Mouse (Mus musculus) cortical plate, adult 2 months (tissue): ENCODE measurements around the gene Klhl6. TPM values are rescaled to one million over a fixed set of nuclear protein-coding genes. Genes with fewer than 3 reads are reported as not detected.
A peak's percentile ranks its signal among the peaks of the same experiment; 100 is the strongest.

Source experiments
- H3K27ac ChIP-seq: fragments of 200-500 bp; 2 replicates; pipeline ENCODE4 v1.5.1; 2012; ENCODE audit warnings: low read length, control low read depth, inconsistent platforms; ENCODE audit not compliant: insufficient read depth
- H3K4me1 ChIP-seq: fragments of 200-500 bp; 2 replicates; pipeline ENCODE4 v1.6.1; 2011; ENCODE audit warnings: low read length; ENCODE audit not compliant: control insufficient read depth, insufficient read depth
- H3K4me3 ChIP-seq: fragments of 200-500 bp; 2 replicates; pipeline ENCODE4 v1.5.1; 2011; ENCODE audit warnings: mild to moderate bottlenecking, low read length, control low read depth; ENCODE audit not compliant: insufficient read depth
- CTCF ChIP-seq: fragments of 200-500 bp; IDR thresholded peaks from 2 replicates; pipeline ENCODE4 v1.5.1; 2011; ENCODE audit warnings: mild to moderate bottlenecking, control low read depth, low read length; ENCODE audit not compliant: insufficient read depth; ENCODE audit errors: extremely low read depth
- POLR2A ChIP-seq: fragments of 200-500 bp; IDR thresholded peaks from 2 replicates; pipeline ENCODE4 v1.6.1; 2011; ENCODE audit warnings: mild to moderate bottlenecking, low read length, control low read depth; ENCODE audit not compliant: insufficient read depth; ENCODE audit errors: extremely low read depth
- polyA plus RNA-seq: library from polyadenylated mRNA; depleted of rRNA; stranded (reverse); fragments of >200 nt; gene quantifications from 2 replicates; pipeline ENCODE4 v1.2.3, GENCODE M21; 2012; rRNA removed

The Klhl6 gene
- polyA plus RNA-seq, 1 experiment: 2.7 TPM

GRCm38 (mm10) chr16:19947336-19947735 is 35.5 kb downstream of the Klhl6 start:
- Histone ChIP-seq H3K4me1 (no peaks in the 10 kb centered on the region), H3K27ac (no peak overlapping the region), H3K4me3 (no peak overlapping the region)
- no peak for TF ChIP-seq POLR2A
- no peak for TF ChIP-seq CTCF

- TF ChIP-seq POLR2A: no peak
- TF ChIP-seq CTCF: no peak
- no peak overlapping the region for H3K4me3 ChIP-seq
- no peak overlapping the region for H3K27ac ChIP-seq
- no peaks in the 10 kb centered on the region for H3K4me1 ChIP-seq
These were observed 36.1 kb downstream of the Klhl6 start for GRCm38 (mm10) chr16:19946578-19947298.

DNA sequence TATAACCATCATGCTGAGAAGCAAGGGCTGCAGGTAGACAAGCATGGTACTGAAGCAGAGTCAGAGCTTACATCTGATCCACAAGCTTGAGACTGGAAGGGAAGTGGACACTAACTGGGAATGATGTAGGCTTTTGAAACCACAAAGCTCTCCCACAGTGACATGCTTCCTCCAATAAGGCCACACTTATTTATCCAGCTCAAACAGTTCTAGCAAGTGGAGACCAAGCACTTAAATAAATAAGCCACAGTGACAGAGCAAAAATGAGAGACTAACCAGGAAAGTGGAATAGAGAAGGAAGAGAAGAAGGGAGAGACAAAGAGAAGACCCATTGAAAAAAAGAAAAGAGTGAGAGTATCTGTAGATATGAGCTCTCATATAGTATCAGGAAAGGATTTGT is 62.0 kb downstream of the Klhl6 start:
- Histone ChIP-seq H3K27ac (no peak overlapping the region), H3K4me1 (no peaks in the 10 kb centered on the region)
- TF ChIP-seq CTCF: no peak
- TF ChIP-seq POLR2A: no peak

GRCm38 (mm10) chr16:19918286-19918685 is 64.6 kb downstream of the Klhl6 start:
- no peaks in the 10 kb centered on the region for H3K4me1 ChIP-seq
- no peak for TF ChIP-seq POLR2A
- TF ChIP-seq CTCF: no peak
- H3K27ac ChIP-seq: no peak overlapping the region
- no peak overlapping the region for H3K4me3 ChIP-seq

More for the DNA sequence above, 62.0 kb downstream of the Klhl6 start:
- no peak overlapping the region for H3K4me3 ChIP-seq

GRCm38 (mm10) chr16:19912582-19912981 is 70.3 kb downstream of the Klhl6 start:
- Histone ChIP-seq H3K4me3 (no peak overlapping the region), H3K27ac (no peak overlapping the region), H3K4me1 (no peaks in the 10 kb centered on the region)
- TF ChIP-seq POLR2A (no peak), CTCF (no peak)

GRCm38 (mm10) chr16:19908291-19908690 is 74.5 kb downstream of the Klhl6 start:
- Histone ChIP-seq H3K4me3 (no peak overlapping the region), H3K27ac (no peak overlapping the region), H3K4me1 (no peaks in the 10 kb centered on the region)
- TF ChIP-seq CTCF (no peak), POLR2A (no peak)

GRCm38 (mm10) chr16:19907103-19907502 is 75.7 kb downstream of the Klhl6 start:
- Histone ChIP-seq H3K4me3 (no peak overlapping the region), H3K27ac (no peak overlapping the region), H3K4me1 (no peaks in the 10 kb centered on the region)
- TF ChIP-seq CTCF (peak; percentile 36; the same call in 1 of the 2 replicates), POLR2A (no peak)

DNA sequence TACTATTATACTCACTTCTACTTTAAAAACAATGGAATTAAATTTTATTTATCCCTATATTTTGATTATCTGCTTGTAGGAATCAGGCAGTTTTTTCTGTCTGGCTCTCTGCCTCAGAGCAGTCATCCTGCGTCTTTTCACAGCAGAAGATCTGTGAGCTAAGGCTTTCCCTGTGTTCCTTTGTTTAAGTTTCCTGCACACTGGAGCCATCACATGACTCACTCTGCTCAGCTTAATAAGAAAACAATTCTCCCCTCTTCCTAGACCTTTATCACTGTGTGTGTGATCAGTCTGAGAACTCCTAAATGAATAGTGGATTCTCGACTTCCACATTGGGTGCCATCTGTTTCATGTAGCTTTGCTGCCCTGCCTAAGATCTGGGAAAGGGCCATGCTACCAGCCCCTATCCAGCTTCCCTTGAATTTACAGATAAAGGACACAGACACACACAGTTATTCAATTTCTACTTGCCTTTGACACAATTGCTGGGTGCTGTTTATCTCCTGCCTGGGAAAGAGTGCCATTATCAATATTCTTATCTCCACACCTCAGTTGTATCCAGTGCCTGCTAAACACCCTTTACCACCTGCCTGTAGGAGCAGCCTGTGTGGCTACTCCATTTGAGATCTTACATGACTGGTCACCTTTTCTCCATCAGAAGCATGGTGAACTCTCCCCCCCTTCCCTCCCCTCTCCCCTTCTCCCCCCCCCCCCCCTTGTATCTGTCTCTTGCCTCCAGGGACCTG is 77.9 kb downstream of the Klhl6 start:
- TF ChIP-seq POLR2A: no peak
- TF ChIP-seq CTCF: no peak
- Histone ChIP-seq H3K27ac (no peak overlapping the region), H3K4me1 (no peaks in the 10 kb centered on the region), H3K4me3 (no peak overlapping the region)

- TF ChIP-seq CTCF (no peak), POLR2A (no peak)
- Histone ChIP-seq H3K27ac (no peak overlapping the region), H3K4me3 (no peak overlapping the region), H3K4me1 (no peaks in the 10 kb centered on the region)
These were observed 79.0 kb downstream of the Klhl6 start for GRCm38 (mm10) chr16:19903792-19904191.

Other genes with a start within 250 kb of the Klhl6 start
- 0.44 and 0.78 TPM in 2 replicates for gene B3gnt5, start 222.8 kb downstream of the Klhl6 start, polyA plus RNA-seq
- gene Klhl24, start 114.5 kb upstream of the Klhl6 start, polyA plus RNA-seq: 28.9 and 31.3 TPM in 2 replicates
- 35.4 and 37.5 TPM in 2 replicates for gene Yeats2, start 158.0 kb upstream of the Klhl6 start, polyA plus RNA-seq